In genomic region chr8:117469431-117470341, GRCm38 (mm10) we compare ENCODE assay signal across 8 mouse cellular contexts. TPM values are rescaled to one million over a fixed set of nuclear protein-coding genes. Genes with fewer than 3 reads are reported as not detected.
DNase-seq lines count a peak whose midpoint lies in the region; ATAC-seq and TF ChIP-seq lines count a peak whose summit lies in the region.

No protein-coding gene starts in this region.

- H3K36me3 ChIP-seq in heart, embryonic 16.5 days (ENCODE audit: control insufficient read depth, insufficient read depth), result no peaks in the 10 kb centered on the region
- H3K36me3 ChIP-seq in forebrain, embryonic 15.5 days, result no peaks in the 10 kb centered on the region
- no peaks in the 10 kb centered on the region for H3K36me3 ChIP-seq in midbrain, postnatal 0 days (ENCODE audit: insufficient read depth, low read length)

- no peak for TF ChIP-seq CTCF in midbrain, postnatal 0 days (IDR thresholded peaks at IDR 0.05)

- H3K27ac ChIP-seq in heart, embryonic 16.5 days (ENCODE audit: low read length), result no peak overlapping the region
- H3K27ac ChIP-seq in forebrain, embryonic 15.5 days (replicated peaks), result peak overlapping the region; percentile 86
- peak overlapping the region; percentile 85 for H3K27ac ChIP-seq in midbrain, postnatal 0 days (ENCODE audit: low read depth, low read length)

- no peak for ATAC-seq in heart, embryonic 16.5 days (replicated peaks; ENCODE audit: extremely low read depth, insufficient read depth, low FRiP score)
- peak; percentile 49 for ATAC-seq in forebrain, embryonic 15.5 days (replicated peaks)
- peak; percentile 62 for ATAC-seq in midbrain, postnatal 0 days (ENCODE audit: low FRiP score)

- H3K27me3 ChIP-seq in heart, embryonic 16.5 days (ENCODE audit: control insufficient read depth, insufficient read depth, low read length), result no peaks in the 10 kb centered on the region
- H3K27me3 ChIP-seq in forebrain, embryonic 15.5 days, result no peaks in the 10 kb centered on the region
- no peaks in the 10 kb centered on the region for H3K27me3 ChIP-seq in midbrain, postnatal 0 days (ENCODE audit: insufficient read depth, low read length)

- DNase-seq in heart, adult 11 months, result no peak
- DNase-seq in kidney, postnatal 10 days, result peak; percentile 51
- peak; percentile 74 for DNase-seq in midbrain, postnatal 0 days (ENCODE audit: low spot score)
- no peak for DNase-seq in right cerebral cortex, adult 2 months (ENCODE audit: low spot score in 2 of 2)
- no peak for DNase-seq in ovary, postnatal 10 days (ENCODE audit: low spot score)
- DNase-seq in lung, postnatal 14 days, result no peak

- no peaks in the 10 kb centered on the region; the same call in 1 of the 2 replicates for H3K9me3 ChIP-seq in heart, embryonic 16.5 days (replicated peaks; ENCODE audit: control insufficient read depth, low read length)
- no peaks in the 10 kb centered on the region for H3K9me3 ChIP-seq in forebrain, embryonic 15.5 days
- H3K9me3 ChIP-seq in midbrain, postnatal 0 days (ENCODE audit: low read length), result no peaks in the 10 kb centered on the region

- peaks cover 2% of the 10 kb centered on the region; the same call in 1 of the 2 replicates for H3K4me1 ChIP-seq in heart, embryonic 16.5 days (ENCODE audit: control insufficient read depth, insufficient read depth, low read length)
- peaks cover 14% of the 10 kb centered on the region for H3K4me1 ChIP-seq in forebrain, embryonic 15.5 days
- no peaks in the 10 kb centered on the region for H3K4me1 ChIP-seq in midbrain, postnatal 0 days (ENCODE audit: insufficient read depth, low read length)

- H3K9ac ChIP-seq in heart, embryonic 16.5 days (ENCODE audit: low read length), result no peak overlapping the region
- H3K9ac ChIP-seq in forebrain, embryonic 15.5 days (replicated peaks), result peak overlapping the region; percentile 50
- peak overlapping the region; percentile 54 for H3K9ac ChIP-seq in midbrain, postnatal 0 days (replicated peaks; ENCODE audit: low read length, poor library complexity, severe bottlenecking)

- peak overlapping the region; percentile 44 for H3K4me2 ChIP-seq in heart, embryonic 16.5 days (ENCODE audit: low read depth, low read length)
- peak overlapping the region; percentile 60 for H3K4me2 ChIP-seq in forebrain, embryonic 15.5 days (replicated peaks)
- H3K4me2 ChIP-seq in midbrain, postnatal 0 days (ENCODE audit: low read depth, low read length, poor library complexity, severe bottlenecking), result peak overlapping the region; percentile 47

- H3K4me3 ChIP-seq in heart, embryonic 16.5 days (ENCODE audit: low read length), result 0 out of 2 replicates have a peak overlapping the region, but pooled peaks have one; percentile 5
- peak overlapping the region; percentile 34 for H3K4me3 ChIP-seq in forebrain, embryonic 15.5 days
- H3K4me3 ChIP-seq in midbrain, postnatal 0 days (ENCODE audit: low read depth, low read length), result peak overlapping the region; percentile 14; the same call in 1 of the 2 replicates

- WGBS in heart, embryonic 16.5 days, result 37% methylated on average over 16 of the region's 16 CpGs
- WGBS in forebrain, embryonic 15.5 days, result 32% methylated on average over 16 of the region's 16 CpGs
- 26% methylated on average over 16 of the region's 16 CpGs for WGBS in midbrain, postnatal 0 days

RNA-seq across cellular contexts. Expression of gene Plcg2, which starts 28.4 kb away (rescaled TPM):
- 7.0 and 7.2 TPM in 2 replicates for polyA plus RNA-seq in heart, embryonic 16.5 days (2015; fragmentation: Nextera tagmentation; extraction: Ambion mirVana)
- polyA plus RNA-seq in forebrain, embryonic 15.5 days (2015; fragmentation: Nextera tagmentation; extraction: Ambion mirVana), result 0.86 and 0.89 TPM in 2 replicates
- 2.4 and 2.6 TPM in 2 replicates for total RNA-seq in midbrain, postnatal 0 days (2014; rRNA removed)
- 1.5 and 1.9 TPM in 2 replicates for polyA plus RNA-seq in midbrain, postnatal 0 days (2015; fragmentation: Nextera tagmentation; extraction: Ambion mirVana)

Comparison
In these comparisons a context has a peak if more than half of its experiments do, and no peak if none do; other contexts are left out.
1. DNase-seq: peak in kidney, postnatal 10 days (single experiment) and midbrain, postnatal 0 days (single experiment); none in heart, adult 11 months (single experiment), right cerebral cortex, adult 2 months (0 of 2), ovary, postnatal 10 days (single experiment) and lung, postnatal 14 days (single experiment).
2. Peak in every context shown above with its lines, with median percentiles within 50 percentile points of each other: H3K4me2 ChIP-seq and H3K4me3 ChIP-seq.